Mouse (Mus musculus) adrenal gland, adult 10 weeks (tissue): ENCODE data around the gene Ptgdr. TPM values are rescaled to one million over a fixed set of nuclear protein-coding genes. Genes with fewer than 3 reads are reported as not detected.

Experiments used
- polyA plus RNA-seq: library from polyadenylated mRNA; stranded (reverse); fragments of 350-450 nt; fragmentation: Illumina TruSeq; extraction: RNeasy Lipid Tissue Mini Kit (QIAGEN cat#74804); gene quantifications from one replicate; pipeline ENCODE4 v1.2.3, GENCODE M21; 2014; ENCODE audit warnings: low read depth, low replicate concordance

Gene Ptgdr
- polyA plus RNA-seq: not detected

GRCm38 (mm10) chr14:44858868-44859613 lies at the start of gene Ptgdr:
TSS of gene Ptgdr (minus strand) at chr14:44859375.

Other genes starting within 250 kb of the Ptgdr start
- gene Gm5624, start 231.4 kb downstream of the Ptgdr start, polyA plus RNA-seq: not detected
- gene Gm8257, start 152.9 kb downstream of the Ptgdr start, polyA plus RNA-seq: not detected
- not detected for gene Gm8267, start 109.0 kb downstream of the Ptgdr start, polyA plus RNA-seq
- 1.3 TPM for gene Ptger2, start 128.8 kb upstream of the Ptgdr start, polyA plus RNA-seq